Mouse (Mus musculus) heart, embryonic 16.5 days (tissue): ENCODE data around the gene Slit3. TPM values are rescaled to one million over a fixed set of nuclear protein-coding genes. Genes with fewer than 3 reads are reported as not detected.

ENCODE experiments used
- ATAC-seq: fragments of 200-750 bp; cut with Nextera tagmentation; replicated peaks from 2 replicates; pipeline ENCODE4 v1.8.0; 2017; ENCODE audit warnings: moderate number of reproducible peaks; ENCODE audit not compliant: insufficient read depth, low FRiP score; ENCODE audit errors: extremely low read depth
- H3K27ac ChIP-seq: fragments of 300-500 bp; sonication (generic); 2 replicates; pipeline ENCODE4 v1.5.1; 2014; ENCODE audit warnings: mild to moderate bottlenecking, low read length, control low read depth, moderate library complexity
- H3K27me3 ChIP-seq: fragments of 300-500 bp; sonication (generic); 2 replicates; pipeline ENCODE4 v1.6.1; 2014; ENCODE audit warnings: low read length, mixed read lengths; ENCODE audit not compliant: control insufficient read depth, insufficient read depth
- H3K36me3 ChIP-seq: fragments of 300-500 bp; sonication (generic); 2 replicates; pipeline ENCODE4 v1.6.1; 2014; ENCODE audit not compliant: control insufficient read depth, insufficient read depth
- H3K4me1 ChIP-seq: fragments of 300-500 bp; sonication (generic); 2 replicates; pipeline ENCODE4 v1.6.1; 2014; ENCODE audit warnings: low read length, mixed read lengths; ENCODE audit not compliant: control insufficient read depth, insufficient read depth
- H3K4me2 ChIP-seq: fragments of 300-500 bp; sonication (generic); 2 replicates; pipeline ENCODE4 v1.6.1; 2014; ENCODE audit warnings: low read depth, mild to moderate bottlenecking, control low read depth, low read length
- H3K4me3 ChIP-seq: fragments of 300-500 bp; sonication (generic); 2 replicates; pipeline ENCODE4 v1.5.1; 2014; ENCODE audit warnings: mild to moderate bottlenecking, control low read depth, low read length
- H3K9ac ChIP-seq: fragments of 300-500 bp; sonication (generic); 2 replicates; pipeline ENCODE4 v1.6.1; 2014; ENCODE audit warnings: low read length, control low read depth
- H3K9me3 ChIP-seq: fragments of 300-500 bp; sonication (generic); replicated peaks from 2 replicates; pipeline ENCODE4 v1.6.1; 2016; ENCODE audit warnings: low read length; ENCODE audit not compliant: control insufficient read depth
- WGBS: fragments of 180-500 bp; shearing (Covaris S2); extraction: QIAGEN DNeasy Blood & Tissue Kit; methylation state at CpG from one replicate; pipeline ENCODE4 v1.1.7; 2014; 5-methylcytosine and 5-hydroxymethylcytosine counted together
- polyA plus RNA-seq: library from polyadenylated mRNA; unstranded; fragments of >200 nt; fragmentation: Nextera tagmentation; extraction: Ambion mirVana; gene quantifications from 2 replicates; pipeline ENCODE4 v1.2.1, GENCODE M21; 2015

The Slit3 gene
- polyA plus RNA-seq, 1 experiment from 2014 or later: 7.8 TPM

DNA sequence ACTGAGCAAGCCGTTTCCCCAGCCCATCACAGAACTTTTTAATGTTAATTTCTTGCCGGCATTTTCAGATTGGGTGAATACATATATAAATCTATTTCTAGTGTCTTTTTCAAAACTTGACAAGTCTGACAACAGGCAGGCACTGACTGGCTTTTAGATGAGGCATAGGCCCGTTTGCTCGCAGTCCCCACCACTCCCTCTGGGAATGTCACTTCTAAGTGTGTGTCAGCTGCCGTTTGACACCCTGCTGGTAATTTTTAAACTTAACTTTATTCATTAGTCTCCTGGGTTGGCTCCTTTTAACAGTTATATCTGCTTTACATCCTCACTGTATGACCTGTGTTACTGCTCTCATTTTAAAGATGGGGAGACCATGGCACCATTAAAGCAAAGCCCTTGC, 21.2 kb downstream of the Slit3 start:
- no peaks in the 10 kb centered on the region for H3K36me3 ChIP-seq
- H3K27ac ChIP-seq: no peak overlapping the region
- no peaks in the 10 kb centered on the region for H3K4me1 ChIP-seq
- ATAC-seq: no peak
- no peak overlapping the region for H3K4me3 ChIP-seq
- H3K27me3 ChIP-seq: no peaks in the 10 kb centered on the region
- no peak overlapping the region for H3K9ac ChIP-seq
- H3K4me2 ChIP-seq: no peak overlapping the region
- no peaks in the 10 kb centered on the region for H3K9me3 ChIP-seq
- WGBS: 68% methylated on average over 5 of the region's 5 CpGs

DNA sequence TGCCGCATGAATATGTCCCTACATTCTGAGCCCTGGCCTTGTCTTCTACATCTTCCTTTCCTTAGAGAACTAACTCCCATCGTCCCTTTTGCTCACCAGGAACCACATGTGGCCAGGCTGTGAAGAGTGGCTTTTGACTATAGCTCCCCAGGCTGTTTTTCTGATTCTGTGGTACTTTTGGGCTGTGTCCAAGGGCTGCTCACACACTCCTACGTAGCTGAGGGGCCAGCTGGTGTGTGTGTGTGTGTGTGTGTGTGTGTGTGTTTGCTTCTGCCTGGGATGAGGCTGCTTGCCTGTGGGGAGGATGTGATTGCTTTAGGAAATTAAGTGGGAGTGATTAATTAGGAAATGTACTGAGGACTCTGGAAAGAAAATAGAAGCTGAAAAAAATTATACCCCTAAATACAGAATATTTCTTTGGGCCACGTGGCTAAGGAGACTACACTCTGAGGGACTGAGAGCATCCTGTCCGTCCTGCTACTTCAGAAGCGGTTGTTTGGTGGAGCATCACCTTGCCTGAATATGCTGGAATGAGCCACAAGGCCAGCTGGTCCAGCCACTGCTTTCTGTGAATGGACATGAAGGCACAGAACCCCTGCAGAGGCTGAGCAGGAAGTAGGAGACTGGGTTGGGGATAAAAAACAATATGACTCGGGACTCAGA, 21.8 kb downstream of the Slit3 start:
- Histone ChIP-seq H3K36me3 (no peaks in the 10 kb centered on the region), H3K9ac (no peak overlapping the region), H3K4me2 (no peak overlapping the region), H3K4me3 (no peak overlapping the region), H3K4me1 (no peaks in the 10 kb centered on the region), H3K27ac (no peak overlapping the region), H3K9me3 (no peaks in the 10 kb centered on the region), H3K27me3 (no peaks in the 10 kb centered on the region)
- 60% methylated on average over 7 of the region's 7 CpGs for WGBS
- peak; percentile 58; the same call in 1 of the 2 replicates for ATAC-seq

GRCm38 (mm10) chr11:35147818-35148445, 26.9 kb downstream of the Slit3 start:
- WGBS: 90% methylated on average over 11 of the region's 11 CpGs
- no peak for ATAC-seq
- Histone ChIP-seq H3K27ac (no peak overlapping the region), H3K9ac (no peak overlapping the region), H3K4me1 (no peaks in the 10 kb centered on the region), H3K27me3 (no peaks in the 10 kb centered on the region), H3K9me3 (no peaks in the 10 kb centered on the region), H3K36me3 (no peaks in the 10 kb centered on the region), H3K4me3 (no peak overlapping the region), H3K4me2 (no peak overlapping the region)

DNA sequence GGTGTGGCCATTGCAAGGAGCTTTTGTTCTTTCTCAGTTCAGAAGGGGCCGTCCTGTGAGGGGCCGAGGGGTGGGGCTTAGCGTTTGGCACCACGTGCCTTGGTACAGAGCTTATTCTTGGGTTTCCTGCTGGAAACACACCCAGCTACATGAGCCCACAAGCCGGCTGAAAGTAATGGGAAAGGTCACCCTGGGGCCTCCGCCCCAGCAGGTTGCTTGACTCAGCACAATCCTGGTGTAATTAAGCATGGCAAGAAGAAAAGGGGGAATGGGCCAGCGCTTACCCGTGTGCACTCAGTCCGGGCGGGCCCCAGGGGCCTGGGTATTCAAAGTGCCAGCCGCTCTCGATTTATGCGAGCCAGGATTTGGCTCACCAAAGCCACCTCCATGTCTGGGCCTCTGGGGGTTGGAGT, 30.5 kb downstream of the Slit3 start:
- no peak for ATAC-seq
- H3K9me3 ChIP-seq: no peaks in the 10 kb centered on the region

GRCm38 (mm10) chr11:35152875-35153274, 31.9 kb downstream of the Slit3 start:
- 71% methylated on average over 2 of the region's 2 CpGs for WGBS
- no peaks in the 10 kb centered on the region for H3K27me3 ChIP-seq
- H3K4me2 ChIP-seq: no peak overlapping the region
- peaks cover 6% of the 10 kb centered on the region; the same call in 1 of the 2 replicates for H3K4me1 ChIP-seq
- no peaks in the 10 kb centered on the region for H3K36me3 ChIP-seq
- ATAC-seq: no peak
- H3K4me3 ChIP-seq: no peak overlapping the region
- H3K27ac ChIP-seq: no peak overlapping the region
- H3K9me3 ChIP-seq: no peaks in the 10 kb centered on the region
- H3K9ac ChIP-seq: no peak overlapping the region

More for the DNA sequence above, 30.5 kb downstream of the Slit3 start:
- Histone ChIP-seq H3K4me3 (no peak overlapping the region), H3K27ac (no peak overlapping the region), H3K36me3 (no peaks in the 10 kb centered on the region), H3K4me1 (peaks cover 6% of the 10 kb centered on the region; the same call in 1 of the 2 replicates), H3K4me2 (no peak overlapping the region), H3K27me3 (no peaks in the 10 kb centered on the region), H3K9ac (no peak overlapping the region)
- 79% methylated on average over 13 of the region's 13 CpGs for WGBS

GRCm38 (mm10) chr11:35154449-35154848, 33.4 kb downstream of the Slit3 start:
- Histone ChIP-seq H3K4me3 (no peak overlapping the region), H3K4me2 (no peak overlapping the region), H3K27me3 (no peaks in the 10 kb centered on the region), H3K36me3 (no peaks in the 10 kb centered on the region), H3K4me1 (peaks cover 6% of the 10 kb centered on the region; the same call in 1 of the 2 replicates), H3K9me3 (no peaks in the 10 kb centered on the region), H3K9ac (no peak overlapping the region), H3K27ac (no peak overlapping the region)
- no peak for ATAC-seq
- 73% methylated on average over 5 of the region's 5 CpGs for WGBS

DNA sequence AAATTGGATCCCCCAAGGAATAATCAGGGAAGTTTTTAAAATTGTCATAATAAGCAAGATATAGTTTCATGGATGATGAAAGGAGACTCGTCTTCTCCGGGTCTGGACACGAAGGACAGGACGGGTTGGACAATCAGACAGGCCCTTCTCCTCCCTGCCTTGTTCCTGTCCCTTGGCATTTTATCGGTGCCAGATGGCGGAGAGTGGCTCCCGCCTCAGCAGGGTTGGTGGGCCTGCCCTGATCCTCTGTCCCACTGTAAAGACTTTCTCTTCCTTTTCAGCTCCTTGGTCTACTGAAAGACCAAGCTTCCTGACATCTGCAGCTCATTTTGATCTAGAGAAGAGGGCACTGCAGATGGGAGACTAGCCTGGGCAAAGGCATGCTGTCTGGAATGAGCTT, 34.3 kb downstream of the Slit3 start:
- Histone ChIP-seq H3K9ac (no peak overlapping the region), H3K36me3 (no peaks in the 10 kb centered on the region), H3K9me3 (no peaks in the 10 kb centered on the region), H3K27me3 (no peaks in the 10 kb centered on the region), H3K4me2 (no peak overlapping the region), H3K4me1 (peaks cover 6% of the 10 kb centered on the region; the same call in 1 of the 2 replicates), H3K27ac (no peak overlapping the region), H3K4me3 (no peak overlapping the region)
- ATAC-seq: no peak
- 79% methylated on average over 7 of the region's 7 CpGs for WGBS

- H3K9me3 ChIP-seq: no peaks in the 10 kb centered on the region
- H3K4me2 ChIP-seq: no peak overlapping the region
- no peak for ATAC-seq
- no peak overlapping the region for H3K4me3 ChIP-seq
- H3K27me3 ChIP-seq: no peaks in the 10 kb centered on the region
- H3K27ac ChIP-seq: no peak overlapping the region
- no peak overlapping the region for H3K9ac ChIP-seq
- no peaks in the 10 kb centered on the region for H3K36me3 ChIP-seq
- WGBS: 79% methylated on average over 5 of the region's 5 CpGs
- H3K4me1 ChIP-seq: peaks cover 6% of the 10 kb centered on the region; the same call in 1 of the 2 replicates
Observed at GRCm38 (mm10) chr11:35156676-35157075, 35.7 kb downstream of the Slit3 start.

- 78% methylated on average over 4 of the region's 4 CpGs for WGBS
Observed at GRCm38 (mm10) chr11:35160682-35161211, 39.7 kb downstream of the Slit3 start.

More at GRCm38 (mm10) chr11:35160682-35161211, 39.7 kb downstream of the Slit3 start:
- H3K4me3 ChIP-seq: no peak overlapping the region
- no peaks in the 10 kb centered on the region for H3K27me3 ChIP-seq
- H3K27ac ChIP-seq: no peak overlapping the region
- ATAC-seq: no peak
- no peaks in the 10 kb centered on the region for H3K4me1 ChIP-seq
- H3K9me3 ChIP-seq: no peaks in the 10 kb centered on the region
- no peak overlapping the region for H3K4me2 ChIP-seq
- H3K36me3 ChIP-seq: no peaks in the 10 kb centered on the region
- no peak overlapping the region for H3K9ac ChIP-seq
